Mouse (Mus musculus) midbrain, embryonic 16.5 days (tissue): ENCODE data around the gene Slc44a4. TPM values are rescaled to one million over a fixed set of nuclear protein-coding genes. Genes with fewer than 3 reads are reported as not detected.

ENCODE experiments used
- ATAC-seq: fragments of 200-750 bp; cut with Nextera tagmentation; 2 replicates; pipeline ENCODE4 v1.8.0; 2017; ENCODE audit warnings: moderate TSS enrichment
- H3K27ac ChIP-seq: fragments of 300-500 bp; sonication (generic); 2 replicates; pipeline ENCODE4 v1.5.1; 2014; ENCODE audit warnings: mild to moderate bottlenecking, low read length, mixed read lengths
- H3K27me3 ChIP-seq: fragments of 300-500 bp; sonication (generic); 2 replicates; pipeline ENCODE4 v1.6.1; 2014; ENCODE audit warnings: low read depth, low read length, mixed read lengths; ENCODE audit not compliant: control insufficient read depth, insufficient read depth
- H3K36me3 ChIP-seq: fragments of 300-500 bp; sonication (generic); 2 replicates; pipeline ENCODE4 v1.6.1; 2014; ENCODE audit warnings: mild to moderate bottlenecking, low read length, moderate library complexity, mixed read lengths; ENCODE audit not compliant: control insufficient read depth, insufficient read depth
- H3K4me1 ChIP-seq: fragments of 300-500 bp; sonication (generic); 2 replicates; pipeline ENCODE4 v1.6.1; 2014; ENCODE audit warnings: mild to moderate bottlenecking, low read length, mixed read lengths; ENCODE audit not compliant: control insufficient read depth, insufficient read depth
- H3K4me2 ChIP-seq: fragments of 300-500 bp; sonication (generic); 2 replicates; pipeline ENCODE4 v1.6.1; 2014; ENCODE audit warnings: mild to moderate bottlenecking, low read length, mixed read lengths
- H3K4me3 ChIP-seq: fragments of 300-500 bp; sonication (generic); 2 replicates; pipeline ENCODE4 v1.5.1; 2014; ENCODE audit warnings: low read depth, mild to moderate bottlenecking, low read length, moderate library complexity, mixed read lengths
- H3K9ac ChIP-seq: fragments of 300-500 bp; sonication (generic); 2 replicates; pipeline ENCODE4 v1.6.1; 2014; ENCODE audit warnings: low read depth, low read length, mixed read lengths
- H3K9me3 ChIP-seq: fragments of 300-500 bp; sonication (generic); replicated peaks from 2 replicates; pipeline ENCODE4 v1.6.1; 2014; ENCODE audit warnings: mild to moderate bottlenecking, low read length, mixed read lengths; ENCODE audit not compliant: control insufficient read depth, poor library complexity, severe bottlenecking
- WGBS: fragments of 180-500 bp; shearing (Covaris S2); extraction: QIAGEN DNeasy Blood & Tissue Kit; methylation state at CpG from one replicate; pipeline ENCODE4 v1.1.7; 2014; 5-methylcytosine and 5-hydroxymethylcytosine counted together
- polyA plus RNA-seq: library from polyadenylated mRNA; unstranded; fragments of >200 nt; fragmentation: Nextera tagmentation; extraction: Ambion mirVana; gene quantifications from 2 replicates; pipeline ENCODE4 v1.2.1, GENCODE M21; 2015

The Slc44a4 gene
- polyA plus RNA-seq, 1 experiment from 2014 or later, result 0.09 TPM

DNA sequence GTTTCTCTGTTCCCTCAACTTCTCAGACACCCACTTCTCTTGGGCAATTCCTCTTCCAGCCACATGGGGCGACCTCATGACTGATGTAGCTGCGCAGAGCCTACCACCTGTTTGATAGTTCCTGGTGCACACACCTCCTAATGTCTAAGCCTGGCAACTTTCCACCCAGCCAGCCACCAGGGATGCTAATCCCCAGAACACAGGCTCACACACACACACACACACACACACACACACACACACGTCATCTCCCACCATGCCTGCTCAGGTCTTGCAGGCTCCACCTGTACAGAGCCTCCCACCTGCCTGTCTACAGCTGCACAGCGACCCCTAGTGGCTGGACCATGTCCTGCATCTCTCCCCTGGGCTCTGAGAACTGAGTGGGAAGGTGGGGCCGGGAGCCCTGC lies 2.3 kb upstream of the Slc44a4 start:
- WGBS, result 46% methylated on average over 5 of the region's 5 CpGs
- Histone ChIP-seq H3K4me3 (no peak overlapping the region), H3K9ac (no peak overlapping the region), H3K4me2 (no peak overlapping the region), H3K27me3 (no peaks in the 10 kb centered on the region), H3K27ac (no peak overlapping the region), H3K4me1 (no peaks in the 10 kb centered on the region), H3K9me3 (no peaks in the 10 kb centered on the region), H3K36me3 (peaks cover 56% of the 10 kb centered on the region)
- ATAC-seq, result peak; percentile 55; the same call in 1 of the 2 replicates

DNA sequence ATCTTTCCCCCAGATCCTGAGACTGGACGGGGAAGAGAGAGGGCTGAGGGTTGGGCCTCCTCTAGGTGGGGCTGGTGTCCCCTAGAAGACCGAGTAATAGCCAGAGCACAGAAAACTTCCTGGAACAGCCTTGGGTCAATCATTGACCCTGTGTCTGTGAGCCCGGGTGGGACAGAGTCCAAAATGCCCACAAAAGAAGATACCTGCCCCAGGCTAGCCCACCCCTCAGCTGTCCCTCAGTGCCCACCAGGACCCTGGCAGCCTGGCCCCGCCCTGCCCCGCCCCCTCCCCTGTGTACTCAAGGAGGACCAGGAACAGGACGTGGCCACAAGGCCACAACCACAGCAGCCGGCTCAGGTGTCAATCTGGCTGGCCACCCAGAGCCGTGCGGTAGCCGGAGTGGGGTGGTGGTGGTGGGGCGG lies 1.2 kb downstream of the Slc44a4 start:
- no peak for ATAC-seq

DNA sequence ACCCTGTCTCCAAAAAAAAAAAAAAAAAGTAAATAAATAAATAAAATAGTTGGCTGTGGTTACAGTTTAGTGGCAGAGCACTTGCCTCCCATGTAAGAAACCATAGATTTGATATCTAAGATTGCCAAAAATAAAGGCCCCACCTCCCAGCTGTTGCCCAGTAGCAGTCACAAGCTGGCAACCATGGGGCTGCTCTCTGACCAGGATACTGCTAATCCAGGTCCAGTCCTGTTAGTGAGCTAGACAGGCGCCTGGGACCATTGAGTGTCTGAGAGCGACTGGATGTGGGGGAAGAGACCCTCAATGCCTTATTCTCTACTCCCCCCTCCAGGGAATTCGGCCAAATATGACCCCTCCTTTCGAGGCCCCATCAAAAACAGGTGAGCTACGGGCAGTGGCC lies 2.0 kb downstream of the Slc44a4 start:
- ATAC-seq, result no peak
- H3K9me3 ChIP-seq, result no peaks in the 10 kb centered on the region
- H3K4me3 ChIP-seq, result no peak overlapping the region
- H3K9ac ChIP-seq, result no peak overlapping the region
- H3K4me2 ChIP-seq, result no peak overlapping the region
- H3K4me1 ChIP-seq, result no peaks in the 10 kb centered on the region
- H3K36me3 ChIP-seq, result peaks cover 24% of the 10 kb centered on the region
- H3K27me3 ChIP-seq, result no peaks in the 10 kb centered on the region
- H3K27ac ChIP-seq, result no peak overlapping the region
- WGBS, result 89% methylated on average over 5 of the region's 5 CpGs

More for the DNA sequence above, 1.2 kb downstream of the Slc44a4 start:
- H3K4me3 ChIP-seq, result no peak overlapping the region
- no peak overlapping the region for H3K27ac ChIP-seq
- WGBS, result 29% methylated on average over 11 of the region's 11 CpGs
- H3K9ac ChIP-seq, result no peak overlapping the region
- H3K36me3 ChIP-seq, result peaks cover 33% of the 10 kb centered on the region
- no peaks in the 10 kb centered on the region for H3K9me3 ChIP-seq
- no peaks in the 10 kb centered on the region for H3K4me1 ChIP-seq
- H3K4me2 ChIP-seq, result no peak overlapping the region
- H3K27me3 ChIP-seq, result no peaks in the 10 kb centered on the region

DNA sequence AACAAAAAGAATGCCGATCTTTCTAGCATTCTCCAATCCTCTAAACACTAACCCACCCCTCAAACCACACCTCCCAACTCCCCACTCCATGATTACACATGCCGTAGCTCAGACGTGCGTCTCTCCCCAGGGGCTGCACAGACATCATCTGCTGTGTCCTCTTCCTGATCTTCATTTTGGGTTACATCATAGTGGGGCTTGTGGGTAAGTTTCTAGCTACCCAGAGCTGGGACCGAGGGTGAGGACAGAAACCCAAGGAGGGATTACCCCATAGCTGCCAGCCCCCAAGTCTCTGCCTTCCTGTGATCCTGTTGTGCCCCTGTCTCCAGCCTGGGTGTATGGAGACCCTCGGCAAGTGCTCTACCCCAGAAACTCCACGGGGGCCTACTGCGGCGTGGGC lies 2.9 kb downstream of the Slc44a4 start:
- no peaks in the 10 kb centered on the region for H3K4me1 ChIP-seq
- WGBS, result 83% methylated on average over 9 of the region's 9 CpGs

GRCm38 (mm10) chr17:34922939-34923338 lies 8.7 kb downstream of the Slc44a4 start:
- H3K4me2 ChIP-seq, result no peak overlapping the region
- H3K9ac ChIP-seq, result no peak overlapping the region
- 53% methylated on average over 6 of the region's 6 CpGs for WGBS
- H3K4me1 ChIP-seq, result no peaks in the 10 kb centered on the region
- H3K9me3 ChIP-seq, result no peaks in the 10 kb centered on the region
- no peak for ATAC-seq
- H3K27ac ChIP-seq, result no peak overlapping the region
- H3K36me3 ChIP-seq, result no peaks in the 10 kb centered on the region
- H3K27me3 ChIP-seq, result no peaks in the 10 kb centered on the region
- no peak overlapping the region for H3K4me3 ChIP-seq

More for the DNA sequence above, 2.9 kb downstream of the Slc44a4 start:
- Histone ChIP-seq H3K9ac (no peak overlapping the region), H3K36me3 (peaks cover 15% of the 10 kb centered on the region), H3K4me2 (no peak overlapping the region), H3K27ac (no peak overlapping the region), H3K9me3 (no peaks in the 10 kb centered on the region), H3K4me3 (no peak overlapping the region), H3K27me3 (no peaks in the 10 kb centered on the region)
- ATAC-seq, result no peak

DNA sequence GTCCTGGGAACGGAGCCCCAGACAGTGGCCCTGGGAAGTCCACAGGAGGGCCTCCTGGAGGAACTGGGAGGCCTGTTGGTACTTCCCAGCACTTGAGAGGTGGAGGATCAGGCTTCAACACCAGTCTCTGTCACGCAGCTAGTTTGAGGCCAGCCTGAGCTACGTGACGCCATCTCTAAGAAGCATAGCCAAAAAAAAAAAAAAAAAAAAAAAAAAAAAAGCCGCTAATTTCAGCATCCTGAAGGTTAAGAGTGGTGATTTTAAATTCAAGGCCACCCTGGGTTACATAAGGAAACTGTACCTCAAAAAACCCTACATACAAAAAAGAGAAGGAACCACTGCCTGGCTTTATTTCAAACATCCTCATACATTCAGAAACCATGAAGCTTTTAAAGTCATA lies 10.0 kb downstream of the Slc44a4 start:
- H3K4me2 ChIP-seq, result no peak overlapping the region
- no peaks in the 10 kb centered on the region for H3K9me3 ChIP-seq
- H3K27ac ChIP-seq, result no peak overlapping the region
- WGBS, result 81% methylated on average over 5 of the region's 5 CpGs
- H3K36me3 ChIP-seq, result no peaks in the 10 kb centered on the region
- H3K9ac ChIP-seq, result no peak overlapping the region
- no peak overlapping the region for H3K4me3 ChIP-seq
- no peaks in the 10 kb centered on the region for H3K4me1 ChIP-seq
- H3K27me3 ChIP-seq, result no peaks in the 10 kb centered on the region
- no peak for ATAC-seq

DNA sequence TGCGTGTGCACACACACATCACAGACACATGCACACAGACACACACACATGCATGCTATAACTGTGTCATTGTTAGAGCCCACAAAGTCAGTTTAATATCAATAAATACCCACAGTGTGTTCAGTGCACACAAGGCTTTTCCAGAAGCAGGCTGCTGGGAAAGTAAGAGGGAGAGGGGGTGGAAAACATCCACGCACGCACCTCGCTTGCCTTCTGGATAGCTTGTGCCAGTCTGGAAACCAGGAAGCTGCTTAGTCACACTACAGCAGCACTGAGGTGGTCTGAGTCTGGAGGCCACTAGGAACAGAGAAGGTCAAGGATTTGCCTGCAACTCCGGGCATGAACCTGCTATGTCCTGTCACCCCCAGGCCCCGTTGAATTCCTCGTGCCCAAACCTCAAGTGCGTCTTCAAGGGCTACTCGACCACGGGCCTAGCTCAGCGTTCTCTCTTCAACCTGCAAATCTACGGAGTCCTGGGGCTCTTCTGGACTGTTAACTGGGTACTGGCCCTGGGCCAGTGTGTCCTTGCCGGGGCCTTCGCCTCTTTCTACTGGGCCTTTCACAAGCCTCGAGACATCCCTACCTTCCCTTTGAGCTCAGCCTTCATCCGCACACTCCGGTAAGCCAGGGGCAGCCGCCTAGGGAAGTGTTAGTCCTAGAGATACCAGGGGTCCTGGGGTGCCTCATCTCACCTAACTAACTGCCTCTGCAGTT lies 13.2 kb downstream of the Slc44a4 start:
- no peaks in the 10 kb centered on the region for H3K9me3 ChIP-seq
- ATAC-seq, result no peak
- H3K4me1 ChIP-seq, result peaks cover 6% of the 10 kb centered on the region
- H3K27me3 ChIP-seq, result no peaks in the 10 kb centered on the region
- no peak overlapping the region for H3K4me2 ChIP-seq
- no peaks in the 10 kb centered on the region for H3K36me3 ChIP-seq
- 90% methylated on average over 18 of the region's 18 CpGs for WGBS
- no peak overlapping the region for H3K9ac ChIP-seq
- no peak overlapping the region for H3K4me3 ChIP-seq
- H3K27ac ChIP-seq, result no peak overlapping the region

GRCm38 (mm10) chr17:34928841-34929240 lies 14.6 kb downstream of the Slc44a4 start:
- H3K9me3 ChIP-seq, result no peaks in the 10 kb centered on the region
- H3K4me1 ChIP-seq, result peaks cover 7% of the 10 kb centered on the region
- no peak overlapping the region for H3K27ac ChIP-seq
- WGBS, result 74% methylated on average over 4 of the region's 4 CpGs
- peaks cover 2% of the 10 kb centered on the region; the same call in 1 of the 2 replicates for H3K36me3 ChIP-seq
- no peaks in the 10 kb centered on the region for H3K27me3 ChIP-seq
- H3K9ac ChIP-seq, result no peak overlapping the region
- no peak overlapping the region for H3K4me2 ChIP-seq
- no peak for ATAC-seq
- no peak overlapping the region for H3K4me3 ChIP-seq

DNA sequence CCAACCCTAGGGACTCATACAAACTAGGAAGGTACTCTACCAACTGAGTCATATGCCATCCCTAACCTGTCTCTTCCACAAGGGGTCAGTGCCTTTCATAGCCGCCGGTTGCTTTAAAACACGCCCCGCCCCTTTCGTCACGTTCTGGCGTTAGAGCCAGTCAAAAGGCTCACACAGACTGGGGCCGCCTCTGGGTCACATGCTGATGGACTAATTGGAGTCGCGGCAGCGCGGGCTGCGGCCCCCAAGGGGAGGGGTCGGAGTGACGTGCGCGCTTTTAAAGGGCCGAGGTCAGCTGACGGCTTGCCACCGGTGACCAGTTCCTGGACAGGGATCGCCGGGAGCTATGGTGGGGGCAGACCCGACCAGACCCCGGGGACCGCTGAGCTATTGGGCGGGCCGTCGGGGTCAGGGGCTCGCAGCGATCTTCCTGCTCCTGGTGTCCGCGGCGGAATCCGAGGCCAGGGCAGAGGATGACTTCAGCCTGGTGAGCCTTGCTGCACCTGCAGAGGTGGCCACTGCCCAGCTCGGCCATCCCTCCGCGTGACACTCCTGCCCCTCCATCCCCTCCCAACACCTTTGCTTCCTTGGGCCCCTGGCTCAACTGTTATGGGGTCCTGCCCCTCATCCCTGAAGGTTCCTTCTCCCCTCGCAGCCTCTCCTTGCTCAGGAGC lies 16.9 kb downstream of the Slc44a4 start, which contains the start of gene Neu1:
TSS of gene Neu1 (plus strand) at position 193 of the 674 bp plus-strand sequence.
- H3K36me3 ChIP-seq, result peaks cover 9% of the 10 kb centered on the region; the same call in 1 of the 2 replicates
- H3K4me2 ChIP-seq, result peak within 1 kb of the TSS; percentile 95
- under 1% methylated on average over 37 of the region's 38 CpGs for WGBS
- peak within 1 kb of the TSS; percentile 81 for H3K4me3 ChIP-seq
- H3K9me3 ChIP-seq, result no peaks in the 10 kb centered on the region
- H3K27ac ChIP-seq, result peak within 1 kb of the TSS; percentile 77
- peak within 1 kb of the TSS; percentile 79 for H3K9ac ChIP-seq
- H3K4me1 ChIP-seq, result peaks cover 7% of the 10 kb centered on the region
- peak; percentile 98 for ATAC-seq
- H3K27me3 ChIP-seq, result no peaks in the 10 kb centered on the region
